Mouse (Mus musculus) forebrain, postnatal 0 days (tissue): ENCODE measurements around the gene Tmem232. TPM values are rescaled to one million over a fixed set of nuclear protein-coding genes. Genes with fewer than 3 reads are reported as not detected.

ENCODE experiments used
- ATAC-seq: fragments of 200-750 bp; cut with Nextera tagmentation; 2 replicates; pipeline ENCODE4 v1.8.0; 2017; ENCODE audit warnings: mild to moderate bottlenecking, moderate library complexity
- DNase-seq: peaks from one replicate; pipeline ENCODE4 v3.0.0-alpha.2; 2015
- H3K27ac ChIP-seq: fragments of 300-500 bp; sonication (generic); 2 replicates; pipeline ENCODE4 v1.5.1; 2014; ENCODE audit warnings: low read depth, mild to moderate bottlenecking, antibody characterized with exemption, low read length, moderate library complexity, mixed read lengths
- H3K27me3 ChIP-seq: fragments of 300-500 bp; sonication (generic); 2 replicates; pipeline ENCODE4 v1.6.1; 2014; ENCODE audit warnings: mild to moderate bottlenecking, low read length, mixed read lengths; ENCODE audit not compliant: insufficient read depth
- H3K36me3 ChIP-seq: fragments of 300-500 bp; sonication (generic); 2 replicates; pipeline ENCODE4 v1.6.1; 2014; ENCODE audit warnings: mild to moderate bottlenecking, moderate library complexity; ENCODE audit not compliant: insufficient read depth
- H3K4me1 ChIP-seq: fragments of 300-500 bp; sonication (generic); 2 replicates; pipeline ENCODE4 v1.6.1; 2014; ENCODE audit warnings: antibody characterized with exemption; ENCODE audit not compliant: insufficient read depth
- H3K4me2 ChIP-seq: fragments of 300-500 bp; sonication (generic); 2 replicates; pipeline ENCODE4 v1.6.1; 2014; ENCODE audit warnings: low read depth, mild to moderate bottlenecking, moderate library complexity
- H3K4me3 ChIP-seq: fragments of 300-500 bp; sonication (generic); 2 replicates; pipeline ENCODE4 v1.5.1; 2014; ENCODE audit warnings: low read depth, low read length, mixed read lengths
- H3K9ac ChIP-seq: fragments of 300-500 bp; sonication (generic); 2 replicates; pipeline ENCODE4 v1.6.1; 2014; ENCODE audit warnings: mild to moderate bottlenecking
- H3K9me3 ChIP-seq: fragments of 300-500 bp; sonication (generic); 2 replicates; pipeline ENCODE4 v1.6.1; 2016; ENCODE audit warnings: low read length
- CTCF ChIP-seq: sonication (generic); IDR thresholded peaks from 2 replicates; pipeline ENCODE4 v1.5.1; 2016; ENCODE audit warnings: antibody characterized with exemption, control low read depth, low read depth
- WGBS: fragments of 180-500 bp; shearing (Covaris S2); extraction: QIAGEN DNeasy Blood & Tissue Kit; methylation state at CpG from one replicate; pipeline ENCODE4 v1.1.7; 2014; 5-methylcytosine and 5-hydroxymethylcytosine counted together
- polyA plus RNA-seq: library from polyadenylated mRNA; unstranded; fragments of >200 nt; fragmentation: Nextera tagmentation; extraction: Ambion mirVana; gene quantifications from 2 replicates; pipeline ENCODE4 v1.2.1, GENCODE M21; 2015
- total RNA-seq: library from RNA; depleted of rRNA; stranded (reverse); fragments of >200 nt; gene quantifications from 2 replicates; pipeline ENCODE4 v1.2.3, GENCODE M21; 2014

Tmem232 gene
- total and polyA plus RNA-seq, 2 experiments from 2014 or later, result 0.57 to 1.1 TPM

- Histone ChIP-seq H3K4me2 (no peak overlapping the region), H3K9ac (no peak overlapping the region), H3K4me3 (no peak overlapping the region), H3K9me3 (no peaks in the 10 kb centered on the region), H3K27ac (no peak overlapping the region), H3K27me3 (no peaks in the 10 kb centered on the region), H3K4me1 (no peaks in the 10 kb centered on the region), H3K36me3 (no peaks in the 10 kb centered on the region)
- DNase-seq, result no peak
- no peak for ATAC-seq
- TF ChIP-seq CTCF, result no peak
- 91% methylated on average over 8 of the region's 8 CpGs for WGBS
These were observed 30.9 kb upstream of the Tmem232 start for GRCm38 (mm10) chr17:65571466-65571865.

GRCm38 (mm10) chr17:65564189-65564588 lies 23.6 kb upstream of the Tmem232 start:
- no peaks in the 10 kb centered on the region for H3K4me1 ChIP-seq
- no peak for ATAC-seq
- no peak for DNase-seq
- no peak overlapping the region for H3K27ac ChIP-seq
- H3K9me3 ChIP-seq, result no peaks in the 10 kb centered on the region
- WGBS, result 72% methylated on average over 5 of the region's 5 CpGs
- H3K4me3 ChIP-seq, result no peak overlapping the region
- no peak overlapping the region for H3K9ac ChIP-seq
- no peak overlapping the region for H3K4me2 ChIP-seq
- no peaks in the 10 kb centered on the region for H3K36me3 ChIP-seq
- TF ChIP-seq CTCF, result no peak
- no peaks in the 10 kb centered on the region for H3K27me3 ChIP-seq

GRCm38 (mm10) chr17:65563345-65563744 lies 22.8 kb upstream of the Tmem232 start:
- H3K27me3 ChIP-seq, result no peaks in the 10 kb centered on the region

GRCm38 (mm10) chr17:65562761-65563160 lies 22.2 kb upstream of the Tmem232 start:
- Histone ChIP-seq H3K9me3 (no peaks in the 10 kb centered on the region), H3K4me3 (no peak overlapping the region), H3K27ac (no peak overlapping the region), H3K9ac (no peak overlapping the region), H3K4me2 (no peak overlapping the region), H3K4me1 (no peaks in the 10 kb centered on the region), H3K27me3 (no peaks in the 10 kb centered on the region), H3K36me3 (no peaks in the 10 kb centered on the region)
- DNase-seq (peak; percentile 95), ATAC-seq (peak; percentile 48; the same call in 1 of the 2 replicates)
- peak; percentile 84 for TF ChIP-seq CTCF
- WGBS, result 4% methylated on average over 5 of the region's 5 CpGs

More at GRCm38 (mm10) chr17:65563345-65563744, 22.8 kb upstream of the Tmem232 start:
- H3K9me3 ChIP-seq, result no peaks in the 10 kb centered on the region
- ATAC-seq (peak; percentile 84), DNase-seq (peak; percentile 69)
- H3K4me3 ChIP-seq, result no peak overlapping the region
- no peak overlapping the region for H3K4me2 ChIP-seq
- TF ChIP-seq CTCF, result no peak
- no peaks in the 10 kb centered on the region for H3K4me1 ChIP-seq
- H3K36me3 ChIP-seq, result no peaks in the 10 kb centered on the region
- WGBS, result 45% methylated on average over 6 of the region's 6 CpGs
- H3K9ac ChIP-seq, result no peak overlapping the region
- no peak overlapping the region for H3K27ac ChIP-seq

- no peak for ATAC-seq
- Histone ChIP-seq H3K4me1 (no peaks in the 10 kb centered on the region), H3K4me2 (no peak overlapping the region), H3K36me3 (no peaks in the 10 kb centered on the region), H3K9me3 (no peaks in the 10 kb centered on the region), H3K27ac (no peak overlapping the region), H3K4me3 (no peak overlapping the region), H3K27me3 (no peaks in the 10 kb centered on the region), H3K9ac (no peak overlapping the region)
- WGBS, result 51% methylated on average over 6 of the region's 6 CpGs
- DNase-seq, result peak; percentile 26
- no peak for TF ChIP-seq CTCF
These were observed 20.9 kb upstream of the Tmem232 start for GRCm38 (mm10) chr17:65561361-65562015.

GRCm38 (mm10) chr17:65559273-65559672 lies 18.7 kb upstream of the Tmem232 start:
- 56% methylated on average over 5 of the region's 5 CpGs for WGBS
- Histone ChIP-seq H3K9me3 (no peaks in the 10 kb centered on the region), H3K27me3 (no peaks in the 10 kb centered on the region), H3K4me2 (no peak overlapping the region), H3K4me1 (no peaks in the 10 kb centered on the region), H3K9ac (no peak overlapping the region), H3K27ac (no peak overlapping the region), H3K4me3 (no peak overlapping the region), H3K36me3 (no peaks in the 10 kb centered on the region)
- TF ChIP-seq CTCF, result peak; percentile 64
- ATAC-seq (0 out of 2 replicates have a peak, but pooled peaks have one; percentile 30), DNase-seq (no peak)

- H3K4me3 ChIP-seq, result no peak overlapping the region
- no peak for DNase-seq
- H3K27me3 ChIP-seq, result no peaks in the 10 kb centered on the region
- H3K9ac ChIP-seq, result no peak overlapping the region
- H3K4me1 ChIP-seq, result no peaks in the 10 kb centered on the region
- no peak for TF ChIP-seq CTCF
- no peak overlapping the region for H3K4me2 ChIP-seq
- no peaks in the 10 kb centered on the region for H3K9me3 ChIP-seq
- no peak for ATAC-seq
- no peak overlapping the region for H3K27ac ChIP-seq
- H3K36me3 ChIP-seq, result no peaks in the 10 kb centered on the region
- WGBS, result 64% methylated on average over 9 of the region's 9 CpGs
These were observed 18.2 kb upstream of the Tmem232 start for GRCm38 (mm10) chr17:65558788-65559187.
